Mouse (Mus musculus): ENCODE measurements around the gene Zfp281. TPM values are rescaled to one million over a fixed set of nuclear protein-coding genes. Genes with fewer than 3 reads are reported as not detected.

The Zfp281 gene
- total and polyA plus RNA-seq, 3 experiments, result 17.2 to 48.9 (median 40.6) TPM

GRCm38 (mm10) chr1:136606278-136606677 lies 18.4 kb upstream of the Zfp281 start:
- Histone ChIP-seq H3K36me3 (replicated peaks) (no peaks in the 10 kb centered on the region), H3K4me1 (ENCODE audit: insufficient read depth, low read depth, low read length) (no peaks in the 10 kb centered on the region), H3K9me3 (replicated peaks) (no peaks in the 10 kb centered on the region), H3K4me3 (ENCODE audit: low read depth, low read length) (no peak overlapping the region), H3K27me3 (ENCODE audit: insufficient read depth, low read length) (no peaks in the 10 kb centered on the region)
- DNase-seq (ENCODE audit: low spot score) (no peak), ATAC-seq (ENCODE audit: extremely low read depth, insufficient number of reproducible peaks, low FRiP score, poor library complexity, severe bottlenecking) (no peak)
- TF ChIP-seq CTCF (IDR thresholded peaks at IDR 0.05; ENCODE audit: low read depth, low read length) (no peak), GATA1 (IDR thresholded peaks at IDR 0.05; ENCODE audit: borderline replicate concordance, low read length) (no peak), POLR2AphosphoS5 (IDR thresholded peaks at IDR 0.05; ENCODE audit: insufficient replicate concordance, low read depth, low read length) (no peak), GATA2 (IDR thresholded peaks at IDR 0.05; ENCODE audit: borderline replicate concordance, low read depth, low read length) (no peak), TAL1 (conservative IDR thresholded peaks at IDR 0.05; ENCODE audit: low read depth, low read length) (no peak)

DNA sequence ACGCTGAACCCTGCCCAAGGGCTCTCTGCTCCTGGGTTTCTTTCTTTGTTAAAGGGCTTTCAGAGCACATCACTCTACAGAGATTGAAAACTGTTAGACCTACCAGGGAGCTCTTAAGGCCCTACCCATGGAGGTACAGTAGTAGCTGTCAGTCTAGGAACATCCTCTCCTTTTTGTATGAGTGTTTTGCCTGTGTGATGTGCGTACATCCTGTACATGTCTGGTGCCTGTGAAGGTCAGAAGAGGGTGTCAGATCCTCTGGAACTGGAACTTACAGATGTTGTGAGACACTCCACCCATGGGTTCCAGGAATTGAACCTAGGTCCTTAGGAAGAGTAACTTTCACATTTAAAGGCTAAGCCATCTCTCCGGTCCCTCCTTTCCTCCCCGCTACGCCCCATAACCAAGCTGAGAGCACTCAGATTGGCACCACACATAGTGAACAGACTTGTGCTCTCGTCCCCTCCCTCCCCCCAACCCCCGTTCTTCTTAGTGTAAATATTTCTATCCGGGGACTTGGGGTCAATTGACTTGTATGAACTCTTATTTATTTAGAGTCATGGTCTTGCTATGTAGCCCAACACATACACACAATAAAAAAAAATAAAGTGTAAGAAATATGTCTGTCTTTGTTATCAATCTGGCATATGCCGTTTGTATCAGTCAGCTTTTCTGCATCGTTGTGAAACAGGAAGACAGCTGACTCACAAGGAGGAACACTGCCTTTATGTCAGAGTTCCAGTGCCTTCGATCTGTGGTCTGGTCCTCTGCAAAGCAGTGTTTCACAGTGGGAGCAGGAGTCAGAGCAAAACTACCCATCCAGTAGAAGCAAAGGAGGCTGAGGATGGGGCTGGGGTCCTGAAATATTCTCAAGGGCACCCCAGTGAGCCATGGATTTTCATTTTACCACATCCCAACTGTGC lies 16.1 kb upstream of the Zfp281 start:
- Histone ChIP-seq H3K4me1 (ENCODE audit: insufficient read depth, low read depth, low read length) (no peaks in the 10 kb centered on the region), H3K36me3 (replicated peaks) (no peaks in the 10 kb centered on the region), H3K9me3 (replicated peaks) (no peaks in the 10 kb centered on the region), H3K27me3 (ENCODE audit: insufficient read depth, low read length) (0 out of 2 replicates have a peak, but pooled peaks cover 2% of the 10 kb centered on the region), H3K4me3 (ENCODE audit: low read depth, low read length) (no peak overlapping the region)
- ATAC-seq (ENCODE audit: extremely low read depth, insufficient number of reproducible peaks, low FRiP score, poor library complexity, severe bottlenecking), result no peak
- TF ChIP-seq CTCF (IDR thresholded peaks at IDR 0.05; ENCODE audit: low read depth, low read length) (no peak), POLR2AphosphoS5 (IDR thresholded peaks at IDR 0.05; ENCODE audit: insufficient replicate concordance, low read depth, low read length) (no peak), TAL1 (conservative IDR thresholded peaks at IDR 0.05; ENCODE audit: low read depth, low read length) (no peak), GATA1 (IDR thresholded peaks at IDR 0.05; ENCODE audit: borderline replicate concordance, low read length) (no peak), GATA2 (IDR thresholded peaks at IDR 0.05; ENCODE audit: borderline replicate concordance, low read depth, low read length) (no peak)
- no peak for DNase-seq (ENCODE audit: low spot score)

DNA sequence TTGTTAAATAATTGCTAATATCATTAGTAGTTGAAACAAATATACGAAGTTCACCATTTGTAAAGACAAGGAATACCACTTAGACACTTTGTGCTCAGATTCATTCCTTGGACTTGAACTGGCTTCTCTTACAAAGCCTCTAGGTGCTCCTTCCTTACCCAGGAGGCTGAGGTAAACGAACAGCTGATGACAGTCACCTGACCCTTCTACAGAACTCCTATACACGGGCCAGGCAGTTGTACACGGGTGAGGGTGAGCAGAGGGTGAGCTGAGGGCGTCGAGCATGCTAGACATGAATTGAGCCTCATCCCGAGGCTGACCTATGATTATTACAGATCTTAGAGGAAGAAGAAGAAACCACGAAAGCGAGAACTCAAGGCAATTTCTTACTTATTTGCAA lies 12.9 kb upstream of the Zfp281 start:
- Histone ChIP-seq H3K9me3 (replicated peaks) (no peaks in the 10 kb centered on the region), H3K4me3 (ENCODE audit: low read depth, low read length) (no peak overlapping the region), H3K27me3 (ENCODE audit: insufficient read depth, low read length) (peaks cover 4% of the 10 kb centered on the region), H3K36me3 (replicated peaks) (no peaks in the 10 kb centered on the region), H3K4me1 (ENCODE audit: insufficient read depth, low read depth, low read length) (no peaks in the 10 kb centered on the region)
- ATAC-seq (ENCODE audit: extremely low read depth, insufficient number of reproducible peaks, low FRiP score, poor library complexity, severe bottlenecking), result no peak
- DNase-seq (ENCODE audit: low spot score), result no peak
- TF ChIP-seq GATA2 (IDR thresholded peaks at IDR 0.05; ENCODE audit: borderline replicate concordance, low read depth, low read length) (no peak), GATA1 (IDR thresholded peaks at IDR 0.05; ENCODE audit: borderline replicate concordance, low read length) (no peak), POLR2AphosphoS5 (IDR thresholded peaks at IDR 0.05; ENCODE audit: insufficient replicate concordance, low read depth, low read length) (no peak), TAL1 (conservative IDR thresholded peaks at IDR 0.05; ENCODE audit: low read depth, low read length) (no peak), CTCF (IDR thresholded peaks at IDR 0.05; ENCODE audit: low read depth, low read length) (no peak)

DNA sequence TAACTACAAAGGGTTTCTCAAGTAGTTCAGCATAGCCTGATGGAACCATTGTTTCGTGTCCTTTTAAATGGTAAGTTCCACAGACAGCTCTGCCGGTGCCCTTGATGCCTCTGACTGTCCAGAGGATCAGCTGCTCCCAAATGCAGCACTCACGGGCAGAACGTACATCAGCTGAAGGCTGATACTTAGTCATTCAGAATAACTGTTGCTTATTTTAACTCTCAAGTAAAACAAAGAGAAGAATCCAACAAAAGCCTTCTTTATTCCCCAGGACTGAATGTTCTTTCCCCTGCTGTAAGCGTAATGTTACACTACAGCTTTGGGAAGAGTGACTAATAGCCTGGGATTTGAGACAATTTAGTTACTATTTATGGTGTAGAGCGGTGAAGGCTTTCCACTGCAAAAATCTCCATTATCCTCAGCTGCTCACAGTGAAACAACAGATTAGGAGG lies 11.4 kb upstream of the Zfp281 start:
- TF ChIP-seq GATA2 (IDR thresholded peaks at IDR 0.05; ENCODE audit: borderline replicate concordance, low read depth, low read length), result no peak
- TF ChIP-seq TAL1 (conservative IDR thresholded peaks at IDR 0.05; ENCODE audit: low read depth, low read length), result no peak
- TF ChIP-seq CTCF (IDR thresholded peaks at IDR 0.05; ENCODE audit: low read depth, low read length), result no peak
- TF ChIP-seq GATA1 (IDR thresholded peaks at IDR 0.05; ENCODE audit: borderline replicate concordance, low read length), result no peak
- TF ChIP-seq POLR2AphosphoS5 (IDR thresholded peaks at IDR 0.05; ENCODE audit: insufficient replicate concordance, low read depth, low read length), result no peak
- no peak for DNase-seq (ENCODE audit: low spot score)
- no peaks in the 10 kb centered on the region for H3K9me3 ChIP-seq (replicated peaks)
- H3K27me3 ChIP-seq (ENCODE audit: insufficient read depth, low read length), result peaks cover 9% of the 10 kb centered on the region
- no peak overlapping the region for H3K4me3 ChIP-seq (ENCODE audit: low read depth, low read length)
- no peak for ATAC-seq (ENCODE audit: extremely low read depth, insufficient number of reproducible peaks, low FRiP score, poor library complexity, severe bottlenecking)
- no peaks in the 10 kb centered on the region for H3K4me1 ChIP-seq (ENCODE audit: insufficient read depth, low read depth, low read length)
- no peaks in the 10 kb centered on the region for H3K36me3 ChIP-seq (replicated peaks)

DNA sequence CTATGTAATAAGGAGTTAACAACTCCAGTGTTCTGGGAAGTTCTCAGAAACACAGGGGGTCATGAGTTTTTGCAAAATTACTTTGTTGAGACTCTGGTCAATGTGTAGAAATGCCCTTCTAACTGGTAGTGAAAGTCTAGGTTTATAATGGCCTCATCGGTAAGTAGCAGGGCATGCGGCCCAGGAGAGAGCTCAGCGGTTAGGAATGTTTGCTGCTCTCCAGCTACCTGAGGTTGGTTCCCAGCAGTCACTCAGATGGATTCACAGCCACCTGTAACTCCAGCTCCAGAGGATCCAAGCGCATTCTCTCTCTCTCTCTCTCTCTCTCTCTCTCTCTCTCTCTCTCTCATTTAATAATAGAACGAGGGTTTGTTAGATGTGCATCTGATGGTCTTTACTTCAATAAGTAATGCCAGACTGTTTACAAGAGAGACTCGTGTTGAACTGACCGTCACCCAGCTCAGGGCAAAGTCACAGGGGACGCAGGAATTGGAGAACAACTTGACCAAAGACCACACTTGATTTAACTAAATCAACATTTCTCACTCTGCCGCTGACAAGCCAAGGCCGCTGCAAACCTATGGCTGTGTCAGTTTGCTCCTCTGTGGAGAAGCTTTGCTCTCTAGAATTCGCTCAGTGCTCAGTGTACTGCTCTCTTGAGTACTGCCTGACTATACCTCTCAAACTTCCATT lies 9.8 kb upstream of the Zfp281 start:
- H3K4me1 ChIP-seq (ENCODE audit: insufficient read depth, low read depth, low read length), result no peaks in the 10 kb centered on the region
- ATAC-seq (ENCODE audit: extremely low read depth, insufficient number of reproducible peaks, low FRiP score, poor library complexity, severe bottlenecking) (no peak), DNase-seq (ENCODE audit: low spot score) (no peak)
- peaks cover 18% of the 10 kb centered on the region for H3K27me3 ChIP-seq (ENCODE audit: insufficient read depth, low read length)
- H3K36me3 ChIP-seq (replicated peaks), result no peaks in the 10 kb centered on the region
- H3K9me3 ChIP-seq (replicated peaks), result no peaks in the 10 kb centered on the region
- H3K4me3 ChIP-seq (ENCODE audit: low read depth, low read length), result no peak overlapping the region
- TF ChIP-seq POLR2AphosphoS5 (IDR thresholded peaks at IDR 0.05; ENCODE audit: insufficient replicate concordance, low read depth, low read length) (no peak), GATA1 (IDR thresholded peaks at IDR 0.05; ENCODE audit: borderline replicate concordance, low read length) (no peak), CTCF (IDR thresholded peaks at IDR 0.05; ENCODE audit: low read depth, low read length) (no peak), TAL1 (conservative IDR thresholded peaks at IDR 0.05; ENCODE audit: low read depth, low read length) (no peak), GATA2 (IDR thresholded peaks at IDR 0.05; ENCODE audit: borderline replicate concordance, low read depth, low read length) (no peak)

Data from G1E (cell line).